Mouse (Mus musculus) erythroblast, embryonic 14.5 days (primary cell): ENCODE measurements around the gene Hsfy2. TPM values are rescaled to one million over a fixed set of nuclear protein-coding genes. Genes with fewer than 3 reads are reported as not detected.

Experiments
- H3K27me3 ChIP-seq: 2 replicates; pipeline ENCODE4 v1.6.1; 2012; ENCODE audit warnings: inconsistent platforms; ENCODE audit not compliant: control insufficient read depth
- H3K36me3 ChIP-seq: 2 replicates; pipeline ENCODE4 v1.6.1; 2012; ENCODE audit warnings: mild to moderate bottlenecking, inconsistent platforms; ENCODE audit not compliant: control insufficient read depth
- H3K4me1 ChIP-seq: 2 replicates; pipeline ENCODE4 v1.6.1; 2012; ENCODE audit warnings: inconsistent platforms; ENCODE audit not compliant: control insufficient read depth
- H3K4me3 ChIP-seq: replicated peaks from 2 replicates; pipeline ENCODE3; 2012; ENCODE audit warnings: moderate library complexity, mild to moderate bottlenecking, inconsistent platforms
- H3K9me3 ChIP-seq: 2 replicates; pipeline ENCODE4 v1.6.1; 2012; ENCODE audit warnings: low read length, inconsistent platforms, mixed read lengths; ENCODE audit not compliant: control insufficient read depth
- GATA1 ChIP-seq: IDR thresholded peaks from 2 replicates; pipeline ENCODE4 v1.6.1; 2012; ENCODE audit warnings: low read length, inconsistent platforms, mixed read lengths
- TAL1 ChIP-seq: IDR thresholded peaks from 3 replicates; pipeline ENCODE4 v1.6.1; 2012; ENCODE audit warnings: low read length, inconsistent platforms, mixed read lengths
- polyA plus RNA-seq: library from polyadenylated mRNA; stranded (reverse); fragments of >175 nt; gene quantifications from 2 replicates; pipeline ENCODE4 v1.2.3, GENCODE M21; 2012

Hsfy2 gene
- polyA plus RNA-seq, 1 experiment = not detected

- H3K9me3 ChIP-seq = no peaks in the 10 kb centered on the region
- TF ChIP-seq TAL1 (no peak), GATA1 (no peak)
- no peaks in the 10 kb centered on the region for H3K4me1 ChIP-seq
These were observed 10.4 kb downstream of the Hsfy2 start for GRCm38 (mm10) chr1:56626824-56627223.

GRCm38 (mm10) chr1:56624304-56624703 lies 12.9 kb downstream of the Hsfy2 start:
- H3K36me3 ChIP-seq = no peaks in the 10 kb centered on the region
- no peaks in the 10 kb centered on the region for H3K9me3 ChIP-seq
- H3K4me3 ChIP-seq = no peak overlapping the region
- no peaks in the 10 kb centered on the region for H3K4me1 ChIP-seq
- no peak for TF ChIP-seq GATA1
- TF ChIP-seq TAL1 = no peak
- H3K27me3 ChIP-seq = no peaks in the 10 kb centered on the region

More at GRCm38 (mm10) chr1:56626824-56627223, 10.4 kb downstream of the Hsfy2 start:
- Histone ChIP-seq H3K36me3 (no peaks in the 10 kb centered on the region), H3K4me3 (no peak overlapping the region), H3K27me3 (no peaks in the 10 kb centered on the region)

- TF ChIP-seq GATA1 (no peak), TAL1 (no peak)
- no peaks in the 10 kb centered on the region for H3K9me3 ChIP-seq
- no peaks in the 10 kb centered on the region for H3K36me3 ChIP-seq
- no peaks in the 10 kb centered on the region for H3K4me1 ChIP-seq
- no peak overlapping the region for H3K4me3 ChIP-seq
- H3K27me3 ChIP-seq = no peaks in the 10 kb centered on the region
These were observed 24.9 kb downstream of the Hsfy2 start for GRCm38 (mm10) chr1:56612384-56612783.
